Mouse (Mus musculus) E14TG2a.4 (cell line): ENCODE results near the gene Nedd9.

Source experiments
- CTCF ChIP-seq: conservative IDR thresholded peaks from 2 replicates; pipeline ENCODE4 v1.5.1; 2014; ENCODE audit warnings: low read length
- NANOG ChIP-seq: IDR thresholded peaks from 2 replicates; pipeline ENCODE4 v1.6.1; 2014; ENCODE audit warnings: borderline replicate concordance, low read length, mixed read lengths
- POU5F1 ChIP-seq: IDR thresholded peaks from 2 replicates; pipeline ENCODE4 v1.6.1; 2014; ENCODE audit warnings: low read length, borderline replicate concordance

DNA sequence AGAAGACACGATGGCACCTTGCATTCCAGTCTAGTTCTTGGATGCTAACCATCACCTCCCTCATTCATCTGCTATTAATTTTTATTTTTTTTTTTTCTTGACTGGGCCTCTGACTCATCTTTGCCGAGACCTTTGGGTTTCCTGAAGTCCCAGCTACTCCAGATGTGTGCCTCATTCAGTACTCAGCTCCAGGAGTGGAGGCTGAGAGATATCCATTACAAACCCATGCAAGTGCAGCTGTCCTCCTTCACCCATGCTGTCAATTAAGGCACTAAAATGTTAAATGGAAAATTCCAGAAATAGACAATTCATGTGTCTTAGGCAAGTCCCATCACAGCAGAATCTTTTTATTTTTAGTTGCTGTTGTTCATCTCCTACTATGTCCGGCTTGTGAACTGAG is 55.4 kb downstream of the Nedd9 start:
- TF ChIP-seq CTCF (no peak), POU5F1 (no peak), NANOG (no peak)
